Mouse (Mus musculus): ENCODE results near the gene Vmn1r138.
"Not testable (repeated sequence)": the region's sequence is repeated elsewhere in the genome, so short reads cannot be mapped to it uniquely, and the experiment has no call there.

The Vmn1r138 gene

DNA sequence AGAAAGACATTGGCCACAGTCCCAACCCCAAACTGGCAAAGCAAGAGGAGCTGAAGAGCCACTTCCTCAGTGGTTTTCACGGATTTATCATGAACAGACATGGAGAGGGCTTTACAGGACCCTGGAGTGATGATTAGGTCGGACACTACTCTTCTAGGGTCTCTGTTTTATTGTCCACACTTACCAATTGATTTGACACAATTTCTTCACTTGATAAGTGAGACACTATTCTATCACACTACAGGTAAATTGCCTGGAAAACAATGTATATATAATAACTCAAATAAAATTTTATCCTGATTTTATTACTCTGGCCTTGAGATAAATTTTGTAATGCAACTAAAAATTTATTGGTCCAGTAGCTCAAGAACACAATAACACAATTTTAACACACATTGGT is at the start of gene Vmn1r138:
Gene Vmn1r138, minus strand, starts transcription at position 101 of the 400 bp plus-strand sequence.
- not testable (repeated sequence) for DNase-seq (ENCODE audit: low spot score in 2 of 2)

DNA sequence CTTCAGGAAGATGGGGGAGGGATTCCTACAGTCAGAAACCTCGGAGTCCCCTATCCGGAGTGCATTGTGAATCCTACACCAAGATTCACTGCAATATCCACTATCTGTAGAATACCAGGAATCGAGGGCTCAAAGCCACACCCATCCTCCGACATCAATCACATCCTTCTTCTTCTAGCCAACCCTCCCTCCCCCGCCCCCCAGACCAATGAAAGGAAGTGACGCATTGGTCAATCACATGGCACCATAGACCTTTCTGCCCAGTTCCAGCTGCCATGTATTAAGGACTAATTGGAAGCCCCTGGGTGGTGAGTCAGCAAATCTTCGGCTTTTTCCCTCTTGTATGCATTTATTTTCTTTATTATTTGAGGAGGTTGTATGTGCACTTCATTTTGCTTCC is 40.1 kb upstream of the Vmn1r138 start, which contains the start of gene Vmn1r139:
Gene Vmn1r139, plus strand, starts transcription at position 301 of the 400 bp plus-strand sequence.
- DNase-seq (ENCODE audit: low spot score in 2 of 2): not testable (repeated sequence)

DNA sequence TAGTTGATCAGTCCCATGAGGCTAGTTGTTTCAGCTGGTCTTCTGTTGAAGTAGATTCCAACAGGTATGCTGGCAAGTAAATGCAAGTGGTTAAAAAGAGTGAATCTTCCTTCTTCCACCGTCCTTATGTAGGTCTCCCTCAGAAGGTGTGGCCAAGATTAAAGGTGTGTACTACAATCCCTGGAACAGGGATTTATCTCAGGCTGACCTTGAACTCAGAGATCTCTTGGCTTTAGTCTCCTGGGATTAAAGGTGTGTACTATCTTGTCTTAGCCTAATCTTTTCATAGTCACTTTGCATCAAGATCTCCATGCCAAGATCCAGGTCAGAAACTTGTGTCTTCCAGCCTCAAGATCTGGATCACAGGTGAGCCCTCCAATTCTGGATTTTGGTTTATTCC is 27.5 kb upstream of the Vmn1r138 start, which contains the start of gene Gm6176:
Gene Gm6176, minus strand, starts transcription at position 101 of the 400 bp plus-strand sequence.
- DNase-seq (ENCODE audit: low spot score in 2 of 2): not testable (repeated sequence)

DNA sequence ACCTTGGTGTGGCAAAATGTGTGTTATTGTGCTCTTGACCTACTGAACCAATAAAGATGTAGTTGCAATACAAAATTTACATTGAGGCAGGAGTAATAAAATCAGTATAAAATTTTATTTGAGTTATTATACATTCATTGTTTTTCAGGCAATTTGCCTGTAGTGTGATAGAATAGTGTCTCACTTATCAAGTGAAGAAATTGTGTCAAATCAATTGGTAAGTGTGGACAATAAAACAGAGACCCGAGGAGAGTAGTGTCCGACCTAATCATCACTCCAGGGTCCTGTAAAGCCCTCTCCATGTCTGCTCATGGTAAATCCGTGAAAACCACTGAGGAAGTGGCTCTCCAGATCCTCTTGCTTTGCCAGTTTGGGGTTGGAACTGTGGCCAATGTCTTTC is 34.4 kb downstream of the Vmn1r138 start, which contains the start of gene Vmn1r137:
Gene Vmn1r137, plus strand, starts transcription at position 301 of the 400 bp plus-strand sequence.
- DNase-seq (ENCODE audit: low spot score in 2 of 2): not testable (repeated sequence)

Data from frontal cortex, postnatal 10 days (tissue).